Mouse (Mus musculus): ENCODE results near the gene Gm5128.
"Not testable (repeated sequence)": the region's sequence is repeated elsewhere in the genome, so short reads cannot be mapped to it uniquely, and the experiment has no call there.

The Gm5128 gene

DNA sequence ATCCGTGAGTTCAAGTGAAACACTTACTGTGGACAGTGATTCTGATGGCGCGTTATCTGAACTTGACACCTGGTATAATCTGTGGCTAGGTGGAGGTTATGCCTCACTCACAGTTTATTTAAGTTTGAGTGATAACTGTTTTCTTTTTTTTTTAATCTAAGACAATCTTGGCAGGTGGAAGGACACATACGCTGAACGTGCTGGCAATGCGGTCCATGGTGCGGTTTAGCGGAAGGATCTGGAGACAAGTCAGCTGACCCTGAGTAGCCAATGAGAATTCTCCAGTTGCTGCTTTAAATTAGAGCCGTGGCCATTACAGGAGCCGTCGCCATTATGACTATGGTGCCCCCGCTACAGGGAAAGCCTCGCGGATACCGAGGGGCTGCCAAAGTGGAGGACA, at the start of gene Gm5128:
TSS of gene Gm5128 (plus strand) at position 301 of the 400 bp plus-strand sequence.
- not testable (repeated sequence) for DNase-seq

DNA sequence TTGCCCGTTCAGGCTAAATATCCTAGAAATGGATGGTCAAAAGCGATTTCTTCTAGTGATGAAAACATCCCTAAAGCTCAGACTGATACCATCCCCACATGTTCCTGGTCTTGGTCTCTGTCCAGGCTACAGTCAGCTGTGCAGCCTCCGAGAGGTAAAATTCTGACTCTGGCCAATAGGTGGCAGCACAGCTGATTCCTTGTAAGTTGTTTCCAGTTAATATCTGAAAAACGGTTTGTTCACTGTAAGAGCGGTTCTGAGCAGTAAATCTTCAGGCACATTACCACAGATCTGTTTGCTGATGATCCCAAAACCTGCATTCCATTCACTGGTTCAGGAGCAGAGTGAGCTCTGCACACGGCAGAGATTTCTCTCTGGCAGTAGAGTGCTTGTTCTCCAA, 12.4 kb upstream of the Gm5128 start:
- DNase-seq: not testable (repeated sequence)

DNA sequence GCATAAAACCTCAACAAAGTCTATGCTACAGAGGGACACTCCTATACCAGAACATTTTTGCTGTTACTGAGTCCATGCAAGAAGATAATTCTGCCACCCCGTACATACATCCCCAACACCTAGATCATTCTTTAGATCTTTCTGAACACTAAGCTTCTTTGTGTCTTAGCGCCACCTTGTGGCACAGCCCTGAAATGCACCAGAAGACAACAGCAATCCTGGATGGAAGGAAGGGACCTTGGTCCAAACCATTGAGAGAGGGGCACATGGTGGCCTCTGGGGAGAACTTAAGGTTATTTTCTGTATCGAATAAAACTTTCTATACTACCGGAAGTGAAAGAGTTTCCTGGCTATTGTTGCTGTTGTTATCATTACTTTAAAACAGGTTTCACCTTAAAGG, 11.1 kb upstream of the Gm5128 start:
- not testable (repeated sequence) for DNase-seq

DNA sequence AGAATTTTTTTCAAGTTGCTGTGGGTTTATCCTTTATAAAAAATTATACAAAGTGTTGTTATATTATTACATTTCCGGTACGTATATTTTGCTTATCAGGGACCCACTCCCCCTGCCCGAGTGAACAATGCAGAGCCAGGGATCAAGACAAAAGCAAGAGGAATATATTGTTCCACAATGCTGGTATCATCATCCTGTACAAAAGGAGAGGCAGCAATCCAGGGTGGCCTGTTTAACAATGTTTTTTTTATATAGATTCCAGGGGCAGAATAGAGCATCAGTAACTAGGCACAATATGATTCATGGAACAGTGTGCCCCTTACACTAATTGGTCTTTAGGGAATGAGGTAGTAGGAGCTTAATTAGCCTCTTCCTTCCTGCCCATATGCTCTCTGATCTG, 30.5 kb downstream of the Gm5128 start:
- DNase-seq: not testable (repeated sequence)

DNA sequence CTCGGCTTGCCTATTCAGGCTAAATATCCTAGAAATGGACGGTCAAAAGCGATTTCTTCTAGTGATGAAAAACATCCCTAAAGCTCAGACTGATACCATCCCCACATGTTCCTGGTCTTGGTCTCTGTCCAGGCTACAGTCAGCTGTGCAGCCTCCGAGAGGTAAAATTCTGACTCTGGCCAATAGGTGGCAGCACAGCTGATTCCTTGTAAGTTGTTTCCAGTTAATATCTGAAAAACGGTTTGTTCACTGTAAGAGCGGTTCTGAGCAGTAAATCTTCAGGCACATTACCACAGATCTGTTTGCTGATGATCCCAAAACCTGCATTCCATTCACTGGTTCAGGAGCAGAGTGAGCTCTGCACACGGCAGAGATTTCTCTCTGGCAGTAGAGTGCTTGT, 48.1 kb downstream of the Gm5128 start:
- not testable (repeated sequence) for DNase-seq

DNA sequence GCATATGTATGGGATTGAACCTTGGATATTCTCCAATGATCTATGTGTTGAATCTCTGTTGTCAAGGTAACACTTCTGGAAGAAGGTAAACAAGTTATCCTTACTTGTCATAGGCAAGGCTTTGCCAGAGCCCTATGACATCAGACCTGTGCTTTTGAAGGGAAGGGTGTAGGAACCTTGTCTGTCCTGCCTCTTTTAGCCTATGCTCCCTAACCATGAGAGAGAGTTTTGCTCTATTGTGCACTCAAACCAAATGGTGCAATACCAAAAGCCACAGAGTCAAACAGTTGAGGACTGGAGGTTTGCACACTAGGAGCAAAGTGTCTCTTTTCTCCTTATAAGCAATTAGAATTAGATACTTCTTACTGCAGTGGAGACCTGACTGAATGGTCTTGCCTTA, 48.7 kb downstream of the Gm5128 start:
- not testable (repeated sequence) for DNase-seq

DNA sequence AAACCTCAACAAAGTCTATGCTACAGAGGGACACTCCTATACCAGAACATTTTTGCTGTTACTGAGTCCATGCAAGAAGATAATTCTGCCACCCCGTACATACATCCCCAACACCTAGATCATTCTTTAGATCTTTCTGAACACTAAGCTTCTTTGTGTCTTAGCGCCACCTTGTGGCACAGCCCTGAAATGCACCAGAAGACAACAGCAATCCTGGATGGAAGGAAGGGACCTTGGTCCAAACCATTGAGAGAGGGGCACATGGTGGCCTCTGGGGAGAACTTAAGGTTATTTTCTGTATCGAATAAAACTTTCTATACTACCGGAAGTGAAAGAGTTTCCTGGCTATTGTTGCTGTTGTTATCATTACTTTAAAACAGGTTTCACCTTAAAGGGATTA, 49.4 kb downstream of the Gm5128 start:
- DNase-seq: not testable (repeated sequence)
